Mouse (Mus musculus) CH12.LX (cell line): ENCODE measurements around the gene Tle6. TPM values are rescaled to one million over a fixed set of nuclear protein-coding genes. Genes with fewer than 3 reads are reported as not detected.

ENCODE experiments used
- DNase-seq: peaks from one replicate; pipeline ENCODE4 v3.0.0-alpha.2; 2013; ENCODE audit errors: extremely low read depth
- H3K27ac ChIP-seq: 2 replicates; pipeline ENCODE4 v1.5.1; 2012; ENCODE audit warnings: low read depth, mild to moderate bottlenecking, control low read depth, moderate library complexity; ENCODE audit not compliant: insufficient read depth
- H3K27me3 ChIP-seq: replicated peaks from 2 replicates; pipeline ENCODE3; 2012; ENCODE audit warnings: inconsistent platforms
- H3K36me3 ChIP-seq, 2 experiments: replicated peaks in 1 of 2; 2 replicates each; pipeline versions ENCODE3 to v1.6.1; 2012; ENCODE audit warnings: inconsistent platforms in 1 of 2, low read length in 1 of 2, mild to moderate bottlenecking in 1 of 2, mixed read lengths in 1 of 2, moderate library complexity in 1 of 2; ENCODE audit not compliant: control insufficient read depth in 1 of 2, insufficient read depth in 1 of 2
- H3K4me1 ChIP-seq, 2 experiments: 2 replicates each; pipeline ENCODE4 v1.6.1; 2012; ENCODE audit warnings: inconsistent platforms in 1 of 2, moderate library complexity in 1 of 2; ENCODE audit not compliant: insufficient read depth in 2 of 2, control insufficient read depth in 1 of 2
- H3K4me2 ChIP-seq: 2 replicates; pipeline ENCODE4 v1.6.1; 2012; ENCODE audit warnings: low read depth, mild to moderate bottlenecking, control low read depth; ENCODE audit not compliant: poor library complexity, insufficient read depth, severe bottlenecking
- H3K4me3 ChIP-seq, 3 experiments: fragments of 150-350 bp in 1 of 3; sonication (generic) in 1 of 3; replicated peaks in 1 of 3; 2 replicates each; pipeline versions ENCODE3 to v1.5.1; 2011 to 2012; ENCODE audit warnings: low read depth in 2 of 3, low read length in 2 of 3, mild to moderate bottlenecking in 2 of 3, moderate library complexity in 2 of 3, control low read depth in 1 of 3, improper control_type of control experiment in 1 of 3, inconsistent platforms in 1 of 3, mixed read lengths in 1 of 3; ENCODE audit not compliant: poor library complexity in 1 of 3
- H3K79me2 ChIP-seq: replicated peaks from 2 replicates; pipeline ENCODE4 v1.6.1; 2012; ENCODE audit warnings: mild to moderate bottlenecking, moderate library complexity; ENCODE audit not compliant: control insufficient read depth, poor library complexity, insufficient read depth, severe bottlenecking; ENCODE audit errors: extremely low read depth
- H3K9ac ChIP-seq: 2 replicates; pipeline ENCODE4 v1.6.1; 2012; ENCODE audit warnings: low read depth, mild to moderate bottlenecking, control low read depth, moderate library complexity; ENCODE audit not compliant: insufficient read depth
- H3K9me3 ChIP-seq: replicated peaks from 2 replicates; pipeline ENCODE3; 2012; ENCODE audit warnings: low read length, inconsistent platforms, mixed read lengths
- BHLHE40 ChIP-seq: IDR thresholded peaks from 2 replicates; pipeline ENCODE4 v1.6.1; 2011; ENCODE audit warnings: mild to moderate bottlenecking, low read depth, low read length, improper control_type of control experiment
- CHD2 ChIP-seq: IDR thresholded peaks from 2 replicates; pipeline ENCODE4 v1.6.1; 2011; ENCODE audit warnings: low read length, improper control_type of control experiment
- CTCF ChIP-seq, 2 experiments: IDR thresholded peaks in 1 of 2; conservative IDR thresholded peaks in 1 of 2; 2 replicates each; pipeline ENCODE4 v1.5.1; 2011 to 2012; ENCODE audit warnings: low read depth in 2 of 2, low read length in 2 of 2, improper control_type of control experiment in 1 of 2, inconsistent platforms in 1 of 2, mild to moderate bottlenecking in 1 of 2, moderate library complexity in 1 of 2
- E2F4 ChIP-seq: IDR thresholded peaks from 2 replicates; pipeline ENCODE4 v1.6.1; 2011; ENCODE audit warnings: low read depth, low read length, improper control_type of control experiment; ENCODE audit not compliant: insufficient replicate concordance
- ELF1 ChIP-seq: IDR thresholded peaks from 2 replicates; pipeline ENCODE4 v1.6.1; 2014; ENCODE audit warnings: low read depth, mild to moderate bottlenecking, inconsistent platforms, low read length, improper control_type of control experiment
- EP300 ChIP-seq: IDR thresholded peaks from 2 replicates; pipeline ENCODE4 v1.6.1; 2011; ENCODE audit warnings: low read length, improper control_type of control experiment
- ETS1 ChIP-seq: conservative IDR thresholded peaks from 2 replicates; pipeline ENCODE4 v1.6.1; 2012; ENCODE audit warnings: low read depth, mild to moderate bottlenecking, inconsistent platforms, low read length, improper control_type of control experiment, moderate library complexity
- HCFC1 ChIP-seq: IDR thresholded peaks from 2 replicates; pipeline ENCODE4 v1.6.1; 2012; ENCODE audit warnings: low read depth, mild to moderate bottlenecking, inconsistent platforms, low read length, improper control_type of control experiment
- IRF4 ChIP-seq: IDR thresholded peaks from 2 replicates; pipeline ENCODE4 v1.6.1; 2014; ENCODE audit warnings: low read depth, mild to moderate bottlenecking, inconsistent platforms, low read length, improper control_type of control experiment
- JUN ChIP-seq: IDR thresholded peaks from 2 replicates; pipeline ENCODE4 v1.6.1; 2011; ENCODE audit warnings: low read depth, mild to moderate bottlenecking, low read length, improper control_type of control experiment, moderate library complexity; ENCODE audit not compliant: insufficient read depth
- MAX ChIP-seq: IDR thresholded peaks from 2 replicates; pipeline ENCODE4 v1.6.1; 2011; ENCODE audit warnings: low read length, improper control_type of control experiment
- MAZ ChIP-seq: IDR thresholded peaks from 2 replicates; pipeline ENCODE4 v1.6.1; 2012; ENCODE audit warnings: low read depth, mild to moderate bottlenecking, inconsistent platforms, low read length, improper control_type of control experiment, moderate library complexity
- MEF2A ChIP-seq: IDR thresholded peaks from 2 replicates; pipeline ENCODE4 v1.6.1; 2014; ENCODE audit warnings: low read depth, mild to moderate bottlenecking, inconsistent platforms, low read length, improper control_type of control experiment, borderline replicate concordance
- MYC ChIP-seq: IDR thresholded peaks from 2 replicates; pipeline ENCODE4 v1.6.1; 2011; ENCODE audit warnings: low read depth, mild to moderate bottlenecking, improper control_type of control experiment, low read length
- NELFE ChIP-seq: IDR thresholded peaks from 2 replicates; pipeline ENCODE4 v1.6.1; 2011; ENCODE audit warnings: low read depth, low read length, improper control_type of control experiment
- NRF1 ChIP-seq: IDR thresholded peaks from 2 replicates; pipeline ENCODE4 v1.6.1; 2014; ENCODE audit warnings: low read depth, mild to moderate bottlenecking, inconsistent platforms, low read length, improper control_type of control experiment, moderate library complexity
- PAX5 ChIP-seq: IDR thresholded peaks from 2 replicates; pipeline ENCODE4 v1.6.1; 2012; ENCODE audit warnings: low read length, inconsistent platforms, mixed read lengths
- POLR2A ChIP-seq: IDR thresholded peaks from 2 replicates; pipeline ENCODE4 v1.6.1; 2011; ENCODE audit warnings: low read depth, mild to moderate bottlenecking, improper control_type of control experiment, low read length
- POLR2AphosphoS2 ChIP-seq: IDR thresholded peaks from 2 replicates; pipeline ENCODE4 v1.6.1; 2011; ENCODE audit warnings: low read depth, low read length, improper control_type of control experiment
- RCOR1 ChIP-seq: conservative IDR thresholded peaks from 2 replicates; pipeline ENCODE4 v1.6.1; 2012; ENCODE audit warnings: low read depth, mild to moderate bottlenecking, inconsistent platforms, low read length, improper control_type of control experiment
- TBP ChIP-seq: conservative IDR thresholded peaks from 2 replicates; pipeline ENCODE4 v1.6.1; 2011; ENCODE audit warnings: low read depth, low read length, improper control_type of control experiment
- TCF12 ChIP-seq: IDR thresholded peaks from 2 replicates; pipeline ENCODE4 v1.6.1; 2014; ENCODE audit warnings: low read depth, mild to moderate bottlenecking, inconsistent platforms, low read length, improper control_type of control experiment
- USF2 ChIP-seq: conservative IDR thresholded peaks from 2 replicates; pipeline ENCODE4 v1.6.1; 2011; ENCODE audit warnings: low read depth, low read length, improper control_type of control experiment
- ZC3H11A ChIP-seq: IDR thresholded peaks from 2 replicates; pipeline ENCODE4 v1.6.1; 2012; ENCODE audit warnings: low read depth, mild to moderate bottlenecking, inconsistent platforms, low read length, improper control_type of control experiment
- ZKSCAN1 ChIP-seq: IDR thresholded peaks from 2 replicates; pipeline ENCODE4 v1.6.1; 2012; ENCODE audit warnings: low read depth, inconsistent platforms, low read length, improper control_type of control experiment, borderline replicate concordance
- dilution Hi-C: fragments of 300-500 bp; cut with MboI; formaldehyde crosslinking; loops from 2 replicates; pipeline ENCODE4 v1.14.3; 2020; ENCODE audit warnings: low sequenced_read_pairs; ENCODE audit not compliant: extremely low pct_unique_long_range_greater_than_20kb, extremely low pct_ligation_motif_present
- in situ Hi-C: fragments of 300-500 bp; cut with MboI; formaldehyde crosslinking; loops from 3 replicates; pipeline ENCODE4 v1.14.3; 2019; ENCODE audit warnings: low sequenced_read_pairs, low pct_ligation_motif_present, low pct_unique_long_range_greater_than_20kb, mixed read lengths
- polyA plus RNA-seq: library from polyadenylated mRNA; unstranded; fragments of >175 nt; gene quantifications from 2 replicates; pipeline ENCODE4 v1.2.1, GENCODE M21; 2012; ENCODE audit warnings: low read depth; ENCODE audit not compliant: insufficient read length
- total RNA-seq, 2 experiments: library from RNA; depleted of rRNA; stranded (reverse); fragments of 300-350 nt in 1 of 2; fragments of >200 nt in 1 of 2; gene quantifications; 2 replicates each; pipeline ENCODE4 v1.2.3; 2012 to 2014

Gene Tle6
- total and polyA plus RNA-seq, 3 experiments: 0.39 to 1.3 (median 1.2) TPM

GRCm38 (mm10) chr10:81605974-81606751 lies 5.3 kb upstream of the Tle6 start, which contains the start of gene BC025920 (continued):
- TF ChIP-seq NRF1 (no peak), TBP (peak; percentile 90), POLR2A (peak; percentile 79), NELFE (peak; percentile 77), E2F4 (no peak), CTCF (conservative IDR thresholded peaks at IDR 0.05 in 1 of 2, IDR thresholded peaks at IDR 0.05 in 1 of 2; ENCODE audit: low read depth in 2 of 2, low read length in 2 of 2) (no peak), ZC3H11A (no peak), RCOR1 (no peak), MAX (peak; percentile 95), POLR2AphosphoS2 (no peak)

- DNase-seq: no peak
- TF ChIP-seq CTCF (conservative IDR thresholded peaks at IDR 0.05 in 1 of 2, IDR thresholded peaks at IDR 0.05 in 1 of 2; ENCODE audit: low read depth in 2 of 2, low read length in 2 of 2): no peak
- TF ChIP-seq E2F4: no peak
- no peak for TF ChIP-seq JUN
- TF ChIP-seq ETS1: no peak
- TF ChIP-seq TCF12: no peak
- no peak for TF ChIP-seq ZKSCAN1
- TF ChIP-seq MAZ: no peak
- 0 out of 2 replicates have a peak, but pooled peaks have one; percentile 11 for TF ChIP-seq MEF2A
- H3K27me3 ChIP-seq: peaks cover 17% of the 10 kb centered on the region
- dilution Hi-C loops (no loop called here), in situ Hi-C loops (loop anchor here (10.0 kb wide), 1 partner anchor 111 kb away; the partner anchor contains the start of gene Ncln)
- H3K4me3 ChIP-seq: peak overlapping the region; percentile 42 to 68 (median 56)
- H3K36me3 ChIP-seq: peaks cover 6 to 27% of the 10 kb centered on the region in 2 experiments
- no peaks in the 10 kb centered on the region for H3K79me2 ChIP-seq
- peak overlapping the region; percentile 36; the same call in 1 of the 2 replicates for H3K9ac ChIP-seq
- H3K4me2 ChIP-seq: peak overlapping the region; percentile 91
- H3K9me3 ChIP-seq: no peaks in the 10 kb centered on the region
- peaks cover 16 to 32% of the 10 kb centered on the region in 2 experiments for H3K4me1 ChIP-seq
- peak overlapping the region; percentile 55 for H3K27ac ChIP-seq
Measured at GRCm38 (mm10) chr10:81605666-81605973, 4.7 kb upstream of the Tle6 start.

GRCm38 (mm10) chr10:81604968-81605665 lies 4.2 kb upstream of the Tle6 start:
- Histone ChIP-seq H3K27ac (peak overlapping the region; percentile 55; the same call in 1 of the 2 replicates), H3K4me2 (peak overlapping the region; percentile 91), H3K79me2 (no peaks in the 10 kb centered on the region), H3K4me3 (peak overlapping the region; percentile 52 to 68 (median 56)), H3K27me3 (peaks cover 22% of the 10 kb centered on the region), H3K4me1 (peaks cover 16 to 35% of the 10 kb centered on the region in 2 experiments), H3K9ac (peak overlapping the region; percentile 39; the same call in 1 of the 2 replicates), H3K9me3 (no peaks in the 10 kb centered on the region), H3K36me3 (peaks cover 6 to 27% of the 10 kb centered on the region in 2 experiments)
- DNase-seq: peak; percentile 92
- dilution Hi-C loops: no loop called here
- in situ Hi-C loops: loop anchor here (5.0 to 10.0 kb wide), 2 partner anchors 43 to 110 kb away; partner anchors contain the start of gene Ncln
- TF ChIP-seq CHD2 (peak; percentile 94), EP300 (peak; percentile 58), HCFC1 (peak; percentile 65), USF2 (no peak), TBP (no peak), E2F4 (peak; percentile 24; the same call in 1 of the 2 replicates), NELFE (peak; percentile 74), IRF4 (peak; percentile 75), PAX5 (no peak), BHLHE40 (peak; percentile 68), MEF2A (peak; percentile 60), NRF1 (peak; percentile 70), CTCF (conservative IDR thresholded peaks at IDR 0.05 in 1 of 2, IDR thresholded peaks at IDR 0.05 in 1 of 2; ENCODE audit: low read depth in 2 of 2, low read length in 2 of 2) (peak; percentile 30 to 89; a peak in 3 of 4 replicates), ELF1 (peak; percentile 91), JUN (no peak), POLR2A (peak; percentile 38; the same call in 1 of the 2 replicates), MYC (peak; percentile 65; the same call in 1 of the 2 replicates), ETS1 (peak; percentile 49)
